Mouse (Mus musculus): ENCODE measurements around the gene Kcnj16. TPM values are rescaled to one million over a fixed set of nuclear protein-coding genes. Genes with fewer than 3 reads are reported as not detected.

The Kcnj16 gene
- total RNA-seq, 2 experiments from 2014 or later, result 0.22 TPM; not detected in 1

DNA sequence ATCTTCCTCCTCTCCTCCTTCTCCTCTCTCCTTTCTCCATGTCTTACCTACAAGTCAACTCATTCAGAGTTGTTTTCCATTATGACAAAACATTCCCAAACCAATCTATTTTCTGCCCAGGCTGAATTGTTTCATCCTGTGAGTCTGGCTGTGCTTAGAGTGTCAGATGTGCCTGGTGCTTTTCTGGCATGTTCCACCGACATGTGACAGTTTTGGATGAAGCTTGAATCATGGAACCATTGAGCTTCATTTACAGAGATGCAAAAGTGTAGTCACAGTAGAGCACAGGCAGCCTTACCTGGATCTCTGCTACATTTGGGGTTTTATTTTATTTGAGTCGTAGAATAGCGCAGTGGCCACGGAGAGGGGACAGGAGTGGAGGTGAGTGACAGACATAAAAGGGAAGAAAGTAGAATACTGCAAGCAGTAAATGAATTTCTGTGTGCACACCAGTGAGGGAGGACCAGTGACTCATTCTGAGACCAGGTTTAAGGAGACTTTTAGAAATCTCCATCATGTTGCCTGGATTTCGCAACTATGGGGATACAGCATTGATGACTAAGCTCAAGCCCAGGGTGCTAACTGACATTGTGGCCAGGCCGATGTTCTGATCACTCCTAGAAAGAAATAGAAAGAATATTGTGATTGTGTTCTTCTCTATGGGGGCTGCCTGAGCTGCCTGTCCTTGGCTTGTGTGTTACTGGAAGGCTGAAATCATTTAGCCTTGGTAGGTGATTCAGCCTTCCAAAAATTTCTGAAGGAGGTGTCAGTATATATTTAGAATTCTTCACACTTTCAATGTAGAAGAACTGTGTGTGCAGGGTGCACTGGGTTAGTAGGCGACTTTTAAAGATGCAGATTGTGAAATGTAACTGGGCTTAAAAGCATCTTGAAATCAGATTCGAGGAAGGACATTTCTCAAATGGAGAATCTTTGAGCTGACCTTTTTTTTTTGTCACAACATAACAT lies 87.3 kb downstream of the Kcnj16 start:
- intact Hi-C loops (cut with DNase I), result no loop called here
- no peak for DNase-seq

DNA sequence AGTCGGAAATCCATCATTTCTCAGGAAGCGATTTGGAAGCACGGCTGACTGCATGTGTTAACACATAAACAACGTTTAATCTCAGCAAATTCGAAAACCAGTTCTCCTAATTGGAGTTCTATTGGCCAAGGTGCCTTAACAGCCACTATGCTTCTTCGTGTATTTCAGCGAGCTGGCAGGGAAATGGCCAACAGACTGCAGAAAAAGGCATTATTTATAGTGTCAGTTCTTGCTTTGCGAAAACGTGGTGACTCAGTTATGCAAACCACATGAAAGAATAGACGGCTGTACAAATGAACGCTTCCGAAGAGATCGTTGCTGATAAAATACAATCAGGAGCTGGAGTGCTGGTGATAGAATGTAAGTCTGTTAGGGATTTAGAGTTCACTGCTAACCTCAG lies 88.2 kb downstream of the Kcnj16 start:
- DNase-seq, result no peak
- intact Hi-C loops (cut with DNase I), result no loop called here

DNA sequence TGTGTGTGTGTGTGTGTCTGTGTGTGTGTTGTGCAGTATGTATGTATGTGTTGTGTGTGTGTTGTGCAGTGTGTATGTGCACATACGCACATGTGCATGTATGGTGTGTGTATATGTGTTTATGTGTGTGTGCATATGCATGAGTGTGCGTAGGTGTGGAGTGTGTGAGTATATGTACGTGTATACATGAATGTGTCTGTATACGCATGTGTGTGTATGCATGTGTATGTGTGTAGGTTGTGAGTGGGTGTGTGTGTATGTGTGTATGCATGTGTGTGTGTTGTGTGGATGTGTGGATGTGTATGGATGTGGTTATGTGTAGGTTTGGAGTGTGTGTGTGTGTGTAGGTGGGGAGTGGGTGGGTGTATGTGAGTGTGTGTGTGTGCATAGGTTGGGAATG lies 89.6 kb downstream of the Kcnj16 start:
- no peak for DNase-seq
- intact Hi-C loops (cut with DNase I), result no loop called here

DNA sequence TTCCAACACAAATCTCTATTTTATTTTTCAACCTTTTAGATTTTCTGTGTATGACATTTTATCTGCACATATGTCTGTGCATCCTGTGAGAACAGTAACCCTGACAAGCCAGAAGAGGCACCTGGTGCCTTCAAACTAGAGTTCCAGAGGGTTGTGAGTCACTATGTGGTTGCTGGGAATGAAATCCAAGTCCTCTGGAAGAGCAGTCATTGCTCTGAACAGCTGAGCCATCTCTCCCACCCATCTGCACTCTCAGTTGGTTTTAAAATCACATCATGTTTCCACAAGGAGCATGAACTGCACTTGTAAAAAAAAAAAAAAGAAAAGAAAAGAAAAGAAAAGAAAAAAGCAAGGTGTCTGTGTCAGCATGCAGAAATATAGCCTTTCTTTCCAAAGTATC lies 91.6 kb downstream of the Kcnj16 start:
- intact Hi-C loops (cut with DNase I), result no loop called here
- no peak for DNase-seq

DNA sequence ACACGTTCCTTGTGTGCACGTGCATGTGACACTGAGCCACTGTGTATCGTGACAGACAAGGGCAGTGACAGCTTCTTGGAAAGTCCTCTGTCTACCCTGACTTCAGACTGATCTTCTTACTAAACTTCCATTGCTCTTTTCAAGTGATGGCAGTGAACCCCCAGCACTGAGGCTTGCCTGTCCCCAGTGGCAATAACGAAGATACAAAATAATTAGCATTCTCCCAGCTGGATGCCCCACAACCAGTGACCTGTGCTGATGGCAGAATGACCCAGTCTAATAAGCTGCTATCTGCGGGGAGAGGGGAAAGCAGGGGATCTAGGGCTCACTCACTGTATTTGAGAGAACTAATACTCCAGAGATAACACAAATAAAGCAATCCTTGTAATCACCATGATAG lies 92.4 kb downstream of the Kcnj16 start:
- DNase-seq, result no peak
- intact Hi-C loops (cut with DNase I), result loop anchor here (5.0 to 10.0 kb wide), 2 partner anchors 155 to 488 kb away; no protein-coding TSS in a partner anchor

DNA sequence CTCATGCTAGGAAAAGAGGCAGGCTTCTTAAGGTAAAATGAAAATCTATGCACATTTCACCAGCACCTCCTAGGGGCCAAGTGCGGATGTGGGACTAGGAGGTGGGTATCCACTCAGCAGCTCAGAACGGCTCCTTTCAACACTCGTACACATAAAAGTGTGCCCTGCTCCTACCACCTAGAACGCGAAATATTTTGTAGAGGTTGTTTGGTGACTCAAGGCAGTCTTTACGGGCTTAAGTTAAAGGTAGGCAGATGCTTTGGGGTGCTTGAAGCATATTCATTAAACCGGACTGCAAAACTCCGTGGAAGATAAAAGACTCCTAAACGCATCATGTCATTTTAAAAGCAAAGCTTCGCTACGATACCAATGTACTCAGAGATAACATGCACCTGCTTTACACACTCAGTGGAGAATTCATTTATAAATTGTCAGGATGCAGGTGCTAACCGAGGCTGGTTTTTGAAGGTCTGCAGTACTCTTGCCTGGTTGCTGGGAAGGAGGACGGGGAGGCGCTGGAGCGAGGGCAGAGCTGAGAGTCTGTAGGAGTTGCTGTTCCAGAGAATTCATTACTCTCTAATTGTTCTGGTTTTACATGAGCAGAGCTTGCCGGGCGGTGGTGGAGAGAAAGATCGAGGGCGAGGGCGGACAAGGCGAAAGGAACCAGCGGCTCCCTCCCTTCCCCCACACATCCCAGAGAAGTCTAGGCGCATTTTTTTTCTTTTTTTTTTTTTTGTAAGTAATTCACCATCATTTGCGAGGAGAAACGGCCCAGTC lies 97.1 kb downstream of the Kcnj16 start:
- intact Hi-C loops (cut with DNase I), result loop anchor here (5.0 to 10.0 kb wide), 3 partner anchors 150 to 493 kb away; no protein-coding TSS in a partner anchor
- DNase-seq, result peak; percentile 34 to 52

DNA sequence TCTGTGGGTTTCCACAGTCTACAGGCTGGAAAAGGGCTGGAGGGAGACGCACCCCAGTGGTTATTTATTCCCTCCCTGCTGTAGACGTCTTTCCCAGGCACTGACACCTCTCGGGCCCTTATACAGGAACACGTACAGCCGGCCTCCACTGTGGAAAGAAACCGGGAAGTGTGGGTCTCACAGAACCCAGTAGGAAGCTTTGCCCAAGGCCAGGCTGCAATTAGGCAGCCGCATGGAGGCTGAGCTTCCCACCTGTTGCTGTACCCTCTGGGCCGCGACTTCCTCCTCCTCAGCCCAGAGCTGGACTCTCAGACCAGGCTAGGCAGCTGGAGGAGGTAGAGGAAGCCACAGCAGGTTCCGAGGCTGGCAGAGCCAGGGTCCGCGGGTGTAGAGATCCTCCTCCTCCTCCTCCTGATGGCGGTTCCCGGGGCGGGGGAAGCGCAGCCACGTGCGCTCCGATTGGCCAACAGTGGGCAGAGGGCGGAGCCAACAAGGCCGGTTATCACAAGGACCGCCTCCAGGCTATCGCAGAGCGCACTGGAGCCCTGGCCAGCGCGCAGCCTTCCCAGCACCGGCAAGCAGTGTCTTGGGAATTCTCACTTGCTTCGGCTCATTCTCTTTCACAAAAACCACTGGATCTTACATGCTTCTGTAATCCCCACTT lies 97.9 kb downstream of the Kcnj16 start, which contains the start of gene Kcnj2:
Gene Kcnj2 (plus strand): TSS at position 530 of the 664 bp plus-strand sequence.
- intact Hi-C loops (cut with DNase I), result loop anchor here (2.0 to 10.0 kb wide), 3 partner anchors 149 to 457 kb away; no protein-coding TSS in a partner anchor
- DNase-seq, result peak; percentile 93

DNA sequence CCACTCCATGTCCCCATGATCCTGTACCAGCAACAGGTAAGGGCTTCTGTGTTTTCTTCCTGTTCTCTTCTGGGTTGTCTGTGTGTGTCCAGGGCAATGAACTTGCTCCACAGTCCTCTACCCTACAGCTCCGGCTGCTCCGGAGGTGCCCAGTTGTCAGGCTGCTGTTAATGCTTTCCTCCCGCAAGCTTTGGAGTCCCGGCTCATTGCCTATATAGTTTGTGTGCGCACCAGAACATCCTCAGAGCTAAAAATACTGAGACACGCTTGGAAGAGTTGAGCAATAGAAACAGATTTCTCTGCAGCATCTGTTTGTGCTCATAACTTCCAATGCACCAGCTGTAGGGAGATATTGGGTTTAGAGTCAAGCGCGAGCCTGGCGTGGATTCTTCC lies 98.5 kb downstream of the Kcnj16 start:
- intact Hi-C loops (cut with DNase I), result loop anchor here (2.0 to 10.0 kb wide), 3 partner anchors 149 to 456 kb away; no protein-coding TSS in a partner anchor
- DNase-seq, result peak in 1 of 2 experiments; percentile 35

DNA sequence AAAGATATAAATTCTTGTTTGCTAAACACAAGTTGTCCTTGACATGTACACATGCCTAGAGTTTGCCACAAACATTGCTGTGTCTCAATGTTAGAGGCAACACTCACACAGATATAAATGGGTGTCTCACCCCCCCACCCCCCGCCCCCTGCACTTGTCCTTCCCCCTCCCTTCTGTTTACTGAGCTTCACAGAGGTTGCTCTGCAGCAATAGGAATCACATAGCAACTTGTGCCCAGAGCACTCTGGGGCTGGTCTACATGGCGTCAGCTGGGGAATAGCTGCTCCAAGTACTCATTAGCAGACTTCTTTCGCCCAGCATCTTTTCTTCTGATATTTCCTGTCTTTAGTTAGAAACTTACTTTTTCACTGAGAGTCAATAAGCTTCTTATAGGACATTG lies 100.0 kb downstream of the Kcnj16 start:
- no peak for DNase-seq

DNA sequence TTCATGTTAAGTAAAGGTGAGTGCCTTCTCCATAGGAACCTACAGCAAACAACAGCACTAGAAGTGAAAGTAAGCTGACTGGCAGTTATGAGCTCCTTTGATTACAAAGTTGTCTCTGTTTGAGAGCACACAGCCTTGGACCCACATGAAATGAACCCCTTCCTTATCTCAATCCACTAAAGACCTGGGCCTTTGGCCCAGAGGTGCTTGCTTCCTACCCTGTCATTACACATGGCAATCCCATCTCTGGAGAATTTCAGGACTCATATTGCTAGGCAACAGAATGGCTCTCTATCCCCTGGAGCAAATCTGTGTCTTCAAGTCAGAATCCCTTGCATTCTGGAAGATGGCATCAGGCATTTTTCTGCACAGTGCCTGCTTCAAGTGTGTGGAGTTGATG lies 102.6 kb downstream of the Kcnj16 start:
- DNase-seq, result no peak
- intact Hi-C loops (cut with DNase I), result loop anchor here (10.0 kb wide), 1 partner anchor 696 kb away; no protein-coding TSS in a partner anchor

More for the DNA sequence above, 100.0 kb downstream of the Kcnj16 start:
- intact Hi-C loops (cut with DNase I), result loop anchor here (2.0 to 10.0 kb wide), 3 partner anchors 147 to 455 kb away; no protein-coding TSS in a partner anchor

DNA sequence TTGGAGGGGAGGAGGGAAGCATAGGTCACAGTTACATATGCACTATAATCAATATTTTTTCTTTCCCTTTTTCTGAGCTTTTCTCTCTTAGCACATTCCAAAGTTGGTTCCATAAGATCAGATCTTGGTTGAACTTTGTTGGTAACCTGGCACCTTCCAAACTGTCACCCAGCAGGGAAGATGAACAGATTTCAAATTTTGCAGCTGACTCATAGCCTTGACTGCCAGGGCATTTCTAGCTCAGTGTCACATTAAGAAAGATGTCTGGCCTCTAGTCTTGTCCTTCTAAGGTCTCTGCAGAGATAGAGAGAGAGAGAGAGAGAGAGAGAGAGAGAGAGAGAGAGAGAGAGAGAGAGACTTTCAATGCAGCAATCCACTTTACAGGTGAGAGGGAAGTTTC lies 106.3 kb downstream of the Kcnj16 start:
- intact Hi-C loops (cut with DNase I), result loop anchor here (10.0 kb wide), 1 partner anchor 699 kb away; no protein-coding TSS in a partner anchor
- no peak for DNase-seq

Other genes with a start within 250 kb of the Kcnj16 start
- 10 to 100 TPM; 30.3 to 37.1 TPM for gene Kcnj2, start 98.1 kb downstream of the Kcnj16 start, total RNA-seq (2021)